Mouse (Mus musculus): Measurements from ENCODE around the gene Dmxl2.

DNA sequence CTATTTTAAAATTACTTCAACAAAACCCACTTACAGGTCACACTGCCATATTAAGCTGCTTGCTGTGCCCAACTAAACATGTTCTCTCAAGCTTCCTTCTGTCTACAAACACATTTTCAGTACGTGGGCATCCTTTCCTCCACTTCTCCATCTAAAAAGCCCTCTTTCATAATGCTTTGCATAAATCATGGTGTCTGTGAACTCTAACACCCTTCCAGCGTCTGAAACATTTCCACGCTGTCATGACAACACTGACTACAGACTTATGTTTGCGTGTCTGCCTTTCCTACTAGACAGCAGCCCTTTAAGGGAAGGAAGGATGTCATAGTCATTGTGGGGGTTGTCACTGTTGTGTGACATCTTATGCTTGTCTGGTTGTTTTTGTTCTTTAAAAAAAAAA, 27.4 kb downstream of the Dmxl2 start:
- no peak for TF ChIP-seq CTCF (IDR thresholded peaks at IDR 0.05; ENCODE audit: extremely low read depth, insufficient read length, insufficient replicate concordance, low read depth, low read length)
- no peak for TF ChIP-seq POLR2A (IDR thresholded peaks at IDR 0.05; ENCODE audit: low read depth, low read length)
